Mouse (Mus musculus): Measurements from ENCODE around the gene Mapk10.

- no peak for TF ChIP-seq CTCF (IDR thresholded peaks at IDR 0.05; ENCODE audit: low read depth)
- TF ChIP-seq EP300 (IDR thresholded peaks at IDR 0.05; ENCODE audit: low read depth): no peak
Observed at GRCm38 (mm10) chr5:102998524-102998923, 212.6 kb downstream of the Mapk10 start.

Data from heart, postnatal 0 days (tissue).